Mouse (Mus musculus): Measurements from ENCODE around the gene Zfp566. TPM values are rescaled to one million over a fixed set of nuclear protein-coding genes. Genes with fewer than 3 reads are reported as not detected.

The Zfp566 gene
- polyA plus RNA-seq, 1 experiment from 2014 or later = 7.9 TPM

GRCm38 (mm10) chr7:30099297-30099696 lies 9.0 kb upstream of the Zfp566 start:
- WGBS = 94% methylated on average over 13 of the region's 13 CpGs
- no peak for DNase-seq (ENCODE audit: low spot score)
- Histone ChIP-seq H3K27me3 (replicated peaks; ENCODE audit: control insufficient read depth, insufficient read depth, low read length) (no peaks in the 10 kb centered on the region), H3K4me1 (ENCODE audit: control insufficient read depth, insufficient read depth, low read length) (peaks cover 6% of the 10 kb centered on the region; the same call in 1 of the 2 replicates), H3K4me3 (ENCODE audit: low read depth, low read length) (no peak overlapping the region), H3K4me2 (ENCODE audit: low read depth, low read length) (no peak overlapping the region), H3K27ac (replicated peaks; ENCODE audit: low read depth, low read length) (no peak overlapping the region), H3K36me3 (ENCODE audit: control insufficient read depth, insufficient read depth, low read length) (peaks cover 67% of the 10 kb centered on the region), H3K9ac (ENCODE audit: low read depth, low read length) (no peak overlapping the region), H3K9me3 (ENCODE audit: control insufficient read depth, low read length) (peaks cover 31% of the 10 kb centered on the region)
- ATAC-seq (ENCODE audit: low read depth) = no peak

GRCm38 (mm10) chr7:30095551-30096125 lies 5.3 kb upstream of the Zfp566 start:
- H3K9ac ChIP-seq (ENCODE audit: low read depth, low read length) = peak overlapping the region; percentile 89
- H3K27me3 ChIP-seq (replicated peaks; ENCODE audit: control insufficient read depth, insufficient read depth, low read length) = no peaks in the 10 kb centered on the region
- peak overlapping the region; percentile 99 for H3K27ac ChIP-seq (replicated peaks; ENCODE audit: low read depth, low read length)
- peak overlapping the region; percentile 63 for H3K4me3 ChIP-seq (ENCODE audit: low read depth, low read length)
- peaks cover 33% of the 10 kb centered on the region for H3K36me3 ChIP-seq (ENCODE audit: control insufficient read depth, insufficient read depth, low read length)
- WGBS = 4% methylated on average over 5 of the region's 5 CpGs
- H3K4me2 ChIP-seq (ENCODE audit: low read depth, low read length) = peak overlapping the region; percentile 61
- H3K4me1 ChIP-seq (ENCODE audit: control insufficient read depth, insufficient read depth, low read length) = peaks cover 6% of the 10 kb centered on the region; the same call in 1 of the 2 replicates
- no peak for ATAC-seq (ENCODE audit: low read depth)
- DNase-seq (ENCODE audit: low spot score) = no peak
- peaks cover 4% of the 10 kb centered on the region; the same call in 1 of the 2 replicates for H3K9me3 ChIP-seq (ENCODE audit: control insufficient read depth, low read length)

- Histone ChIP-seq H3K36me3 (ENCODE audit: control insufficient read depth, insufficient read depth, low read length) (peaks cover 25% of the 10 kb centered on the region), H3K9me3 (ENCODE audit: control insufficient read depth, low read length) (no peaks in the 10 kb centered on the region), H3K27me3 (replicated peaks; ENCODE audit: control insufficient read depth, insufficient read depth, low read length) (no peaks in the 10 kb centered on the region), H3K4me2 (ENCODE audit: low read depth, low read length) (peak within 1 kb of the TSS; percentile 61), H3K4me1 (ENCODE audit: control insufficient read depth, insufficient read depth, low read length) (peaks cover 6% of the 10 kb centered on the region; the same call in 1 of the 2 replicates), H3K4me3 (ENCODE audit: low read depth, low read length) (peak within 1 kb of the TSS; percentile 63), H3K9ac (ENCODE audit: low read depth, low read length) (peak within 1 kb of the TSS; percentile 89), H3K27ac (replicated peaks; ENCODE audit: low read depth, low read length) (peak within 1 kb of the TSS; percentile 99)
- 0% methylated on average over 26 of the region's 26 CpGs for WGBS
- ATAC-seq (ENCODE audit: low read depth) (peak; percentile 85), DNase-seq (ENCODE audit: low spot score) (peak; percentile 99)
Observed at GRCm38 (mm10) chr7:30094646-30095429, 4.5 kb upstream of the Zfp566 start, which contains the start of gene Zfp260. Gene Zfp260, plus strand, starts transcription at chr7:30094777.

GRCm38 (mm10) chr7:30093918-30094415 lies 3.6 kb upstream of the Zfp566 start:
- H3K36me3 ChIP-seq (ENCODE audit: control insufficient read depth, insufficient read depth, low read length) = peaks cover 16% of the 10 kb centered on the region
- peak overlapping the region; percentile 61 for H3K4me2 ChIP-seq (ENCODE audit: low read depth, low read length)
- H3K27ac ChIP-seq (replicated peaks; ENCODE audit: low read depth, low read length) = no peak overlapping the region; the same call in 1 of the 2 replicates
- H3K27me3 ChIP-seq (replicated peaks; ENCODE audit: control insufficient read depth, insufficient read depth, low read length) = no peaks in the 10 kb centered on the region
- H3K9ac ChIP-seq (ENCODE audit: low read depth, low read length) = peak overlapping the region; percentile 89; the same call in 1 of the 2 replicates
- no peaks in the 10 kb centered on the region for H3K9me3 ChIP-seq (ENCODE audit: control insufficient read depth, low read length)
- peak overlapping the region; percentile 63 for H3K4me3 ChIP-seq (ENCODE audit: low read depth, low read length)
- 82% methylated on average over 6 of the region's 6 CpGs for WGBS
- H3K4me1 ChIP-seq (ENCODE audit: control insufficient read depth, insufficient read depth, low read length) = peaks cover 11% of the 10 kb centered on the region
- DNase-seq (ENCODE audit: low spot score) = no peak
- no peak for ATAC-seq (ENCODE audit: low read depth)

- Histone ChIP-seq H3K27ac (replicated peaks; ENCODE audit: low read depth, low read length) (no peak overlapping the region), H3K9ac (ENCODE audit: low read depth, low read length) (no peak overlapping the region), H3K36me3 (ENCODE audit: control insufficient read depth, insufficient read depth, low read length) (0 out of 2 replicates have a peak, but pooled peaks cover 5% of the 10 kb centered on the region), H3K4me1 (ENCODE audit: control insufficient read depth, insufficient read depth, low read length) (peaks cover 18% of the 10 kb centered on the region), H3K9me3 (ENCODE audit: control insufficient read depth, low read length) (no peaks in the 10 kb centered on the region), H3K27me3 (replicated peaks; ENCODE audit: control insufficient read depth, insufficient read depth, low read length) (no peaks in the 10 kb centered on the region), H3K4me3 (ENCODE audit: low read depth, low read length) (no peak overlapping the region), H3K4me2 (ENCODE audit: low read depth, low read length) (no peak overlapping the region)
- WGBS = 75% methylated on average over 9 of the region's 9 CpGs
- no peak for ATAC-seq (ENCODE audit: low read depth)
- DNase-seq (ENCODE audit: low spot score) = no peak
Observed at GRCm38 (mm10) chr7:30092666-30093065, 2.3 kb upstream of the Zfp566 start.

GRCm38 (mm10) chr7:30090970-30091585 lies 751 bp upstream of the Zfp566 start:
- H3K4me3 ChIP-seq (ENCODE audit: low read depth, low read length) = peak overlapping the region; percentile 60
- WGBS = 10% methylated on average over 9 of the region's 9 CpGs
- DNase-seq (ENCODE audit: low spot score) (peak; percentile 70), ATAC-seq (ENCODE audit: low read depth) (no peak)
- H3K9me3 ChIP-seq (ENCODE audit: control insufficient read depth, low read length) = no peaks in the 10 kb centered on the region
- peaks cover 10% of the 10 kb centered on the region for H3K36me3 ChIP-seq (ENCODE audit: control insufficient read depth, insufficient read depth, low read length)
- peak overlapping the region; percentile 74 for H3K4me2 ChIP-seq (ENCODE audit: low read depth, low read length)
- no peaks in the 10 kb centered on the region for H3K27me3 ChIP-seq (replicated peaks; ENCODE audit: control insufficient read depth, insufficient read depth, low read length)
- peak overlapping the region; percentile 81 for H3K27ac ChIP-seq (replicated peaks; ENCODE audit: low read depth, low read length)
- peak overlapping the region; percentile 76 for H3K9ac ChIP-seq (ENCODE audit: low read depth, low read length)
- peaks cover 16% of the 10 kb centered on the region for H3K4me1 ChIP-seq (ENCODE audit: control insufficient read depth, insufficient read depth, low read length)

GRCm38 (mm10) chr7:30089405-30089804 lies 922 bp downstream of the Zfp566 start:
- 9% methylated on average over 6 of the region's 6 CpGs for WGBS
- no peaks in the 10 kb centered on the region for H3K27me3 ChIP-seq (replicated peaks; ENCODE audit: control insufficient read depth, insufficient read depth, low read length)
- H3K27ac ChIP-seq (replicated peaks; ENCODE audit: low read depth, low read length) = no peak overlapping the region
- ATAC-seq (ENCODE audit: low read depth) (no peak), DNase-seq (ENCODE audit: low spot score) (no peak)
- H3K9me3 ChIP-seq (ENCODE audit: control insufficient read depth, low read length) = no peaks in the 10 kb centered on the region
- H3K4me3 ChIP-seq (ENCODE audit: low read depth, low read length) = peak overlapping the region; percentile 60
- peak overlapping the region; percentile 76 for H3K9ac ChIP-seq (ENCODE audit: low read depth, low read length)
- peaks cover 16% of the 10 kb centered on the region for H3K4me1 ChIP-seq (ENCODE audit: control insufficient read depth, insufficient read depth, low read length)
- H3K4me2 ChIP-seq (ENCODE audit: low read depth, low read length) = peak overlapping the region; percentile 74
- peaks cover 26% of the 10 kb centered on the region for H3K36me3 ChIP-seq (ENCODE audit: control insufficient read depth, insufficient read depth, low read length)

- Histone ChIP-seq H3K4me1 (ENCODE audit: control insufficient read depth, insufficient read depth, low read length) (peaks cover 16% of the 10 kb centered on the region), H3K4me2 (ENCODE audit: low read depth, low read length) (no peak overlapping the region), H3K4me3 (ENCODE audit: low read depth, low read length) (no peak overlapping the region), H3K36me3 (ENCODE audit: control insufficient read depth, insufficient read depth, low read length) (peaks cover 30% of the 10 kb centered on the region), H3K27ac (replicated peaks; ENCODE audit: low read depth, low read length) (no peak overlapping the region), H3K9ac (ENCODE audit: low read depth, low read length) (no peak overlapping the region), H3K27me3 (replicated peaks; ENCODE audit: control insufficient read depth, insufficient read depth, low read length) (no peaks in the 10 kb centered on the region), H3K9me3 (ENCODE audit: control insufficient read depth, low read length) (no peaks in the 10 kb centered on the region)
- ATAC-seq (ENCODE audit: low read depth) (no peak), DNase-seq (ENCODE audit: low spot score) (no peak)
- WGBS = 89% methylated on average over 9 of the region's 9 CpGs
Observed at GRCm38 (mm10) chr7:30086524-30086923, 3.8 kb downstream of the Zfp566 start.
